Mouse (Mus musculus): Measurements from ENCODE around the gene Svop.

The Svop gene

GRCm38 (mm10) chr5:114046604-114047003 is 44.8 kb downstream of the Svop start:
- DNase-seq (ENCODE audit: low read depth, low spot score): no peak

- no peak for DNase-seq (ENCODE audit: low read depth, low spot score)
These were observed 45.2 kb downstream of the Svop start for GRCm38 (mm10) chr5:114046151-114046550.

GRCm38 (mm10) chr5:114045134-114045533 is 46.2 kb downstream of the Svop start:
- DNase-seq (ENCODE audit: low read depth, low spot score): no peak

GRCm38 (mm10) chr5:114043800-114044199 is 47.6 kb downstream of the Svop start:
- DNase-seq (ENCODE audit: low read depth, low spot score): no peak

GRCm38 (mm10) chr5:114041327-114041930 is 49.9 kb downstream of the Svop start:
- DNase-seq (ENCODE audit: low read depth, low spot score): no peak

GRCm38 (mm10) chr5:114040911-114041310 is 50.5 kb downstream of the Svop start:
- DNase-seq (ENCODE audit: low read depth, low spot score): no peak

GRCm38 (mm10) chr5:114040508-114040907 is 50.9 kb downstream of the Svop start:
- DNase-seq (ENCODE audit: low read depth, low spot score): no peak

GRCm38 (mm10) chr5:114035111-114035510 is 56.3 kb downstream of the Svop start:
- DNase-seq (ENCODE audit: low read depth, low spot score): no peak

- no peak for DNase-seq (ENCODE audit: low read depth, low spot score)
These were observed 57.0 kb downstream of the Svop start for GRCm38 (mm10) chr5:114034393-114034792.

GRCm38 (mm10) chr5:114032161-114032763 is 59.1 kb downstream of the Svop start:
- no peak for DNase-seq (ENCODE audit: low read depth, low spot score)

- DNase-seq (ENCODE audit: low read depth, low spot score): no peak
These were observed 60.7 kb downstream of the Svop start for GRCm38 (mm10) chr5:114030652-114031051.

- no peak for DNase-seq (ENCODE audit: low read depth, low spot score)
These were observed 63.3 kb downstream of the Svop start for GRCm38 (mm10) chr5:114028111-114028510.

- DNase-seq (ENCODE audit: low read depth, low spot score): no peak
These were observed 64.0 kb downstream of the Svop start for GRCm38 (mm10) chr5:114027217-114027944.

GRCm38 (mm10) chr5:114024885-114025284 is 66.5 kb downstream of the Svop start:
- DNase-seq (ENCODE audit: low read depth, low spot score): no peak

GRCm38 (mm10) chr5:114024390-114024789 is 67.0 kb downstream of the Svop start:
- DNase-seq (ENCODE audit: low read depth, low spot score): no peak

GRCm38 (mm10) chr5:114015121-114015520 is 76.2 kb downstream of the Svop start:
- no peak for DNase-seq (ENCODE audit: low read depth, low spot score)

- DNase-seq (ENCODE audit: low read depth, low spot score): no peak
These were observed 82.3 kb downstream of the Svop start for GRCm38 (mm10) chr5:114009049-114009448.

- no peak for DNase-seq (ENCODE audit: low read depth, low spot score)
These were observed 83.5 kb downstream of the Svop start for GRCm38 (mm10) chr5:114007753-114008453.

GRCm38 (mm10) chr5:114006974-114007373 is 84.4 kb downstream of the Svop start:
- no peak for DNase-seq (ENCODE audit: low read depth, low spot score)

- DNase-seq (ENCODE audit: low read depth, low spot score): no peak
These were observed 86.3 kb downstream of the Svop start for GRCm38 (mm10) chr5:114005100-114005499.

- no peak for DNase-seq (ENCODE audit: low read depth, low spot score)
These were observed 86.8 kb downstream of the Svop start for GRCm38 (mm10) chr5:114004573-114004972.

GRCm38 (mm10) chr5:114003542-114003941 is 87.8 kb downstream of the Svop start, which contains the start of gene Dao:
TSS of gene Dao (plus strand) at chr5:114003703.
- no peak for DNase-seq (ENCODE audit: low read depth, low spot score)

Data from retina, adult 2 months (tissue).